Mouse (Mus musculus): ENCODE measurements at regions not wholly inside any gene's neighbourhood (a gene's known extent, or its start where the extent isn't known, plus 50 kb on each side); places are given as distances from the start of the nearest gene placed in this dataset.
A peak's percentile ranks its signal among the peaks of the same experiment; 100 is the strongest.

- H3K9ac ChIP-seq: no peak overlapping the region
- H3K36me3 ChIP-seq: no peaks in the 10 kb centered on the region
- WGBS: 76% methylated on average over 7 of the region's 7 CpGs
- 0 out of 2 replicates have a peak, but pooled peaks cover 10% of the 10 kb centered on the region for H3K4me1 ChIP-seq
- H3K27me3 ChIP-seq: no peaks in the 10 kb centered on the region
- no peak overlapping the region for H3K4me3 ChIP-seq
- no peak for ATAC-seq (ENCODE audit: insufficient number of reproducible peaks, low FRiP score, low TSS enrichment, low read depth)
- H3K9me3 ChIP-seq: no peaks in the 10 kb centered on the region
- no peak overlapping the region for H3K4me2 ChIP-seq
- H3K27ac ChIP-seq: no peak overlapping the region
Measured at GRCm38 (mm10) chr13:107698345-107698744, 345.9 kb upstream of the Smim15 start.

DNA sequence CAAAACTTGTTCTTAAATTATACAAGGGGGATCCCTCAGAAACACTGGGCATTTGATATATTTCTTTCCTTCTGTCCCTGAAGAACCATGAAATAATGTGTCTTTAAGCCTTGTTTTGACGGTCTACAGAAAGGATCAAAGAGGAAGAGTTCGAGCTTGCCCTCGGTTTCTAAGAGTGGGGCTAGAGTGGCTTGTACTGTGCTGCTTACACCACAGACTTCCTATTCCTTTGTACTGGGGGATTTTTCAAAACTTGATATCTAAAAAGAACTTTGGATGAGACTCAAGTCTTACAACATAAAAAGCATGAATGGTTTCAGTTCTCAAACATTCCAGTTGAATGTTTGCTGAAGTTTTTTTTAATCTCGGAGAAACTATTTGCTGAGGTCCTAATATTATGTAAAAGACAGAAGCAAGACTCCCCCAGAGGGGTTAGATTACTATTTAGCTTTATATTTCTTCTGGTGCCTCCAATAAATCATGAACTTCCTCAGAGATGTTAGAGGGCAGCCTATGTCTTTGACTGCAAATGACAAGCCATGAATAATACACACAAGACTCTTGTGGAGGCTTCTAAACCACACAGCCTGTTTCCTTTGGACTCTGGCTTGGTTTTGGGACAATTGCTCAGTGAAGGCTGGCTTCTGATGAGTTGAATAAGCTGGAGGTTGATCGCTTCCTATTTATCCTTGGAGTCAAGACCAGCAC is 352.0 kb upstream of the Smim15 start:
- no peak overlapping the region for H3K27ac ChIP-seq
- H3K9ac ChIP-seq: no peak overlapping the region
- no peaks in the 10 kb centered on the region for H3K4me1 ChIP-seq
- H3K4me2 ChIP-seq: no peak overlapping the region
- ATAC-seq (ENCODE audit: insufficient number of reproducible peaks, low FRiP score, low TSS enrichment, low read depth): no peak
- no peak overlapping the region for H3K4me3 ChIP-seq
- H3K9me3 ChIP-seq: no peaks in the 10 kb centered on the region
- no peaks in the 10 kb centered on the region for H3K36me3 ChIP-seq
- 71% methylated on average over 5 of the region's 5 CpGs for WGBS
- H3K27me3 ChIP-seq: no peaks in the 10 kb centered on the region

DNA sequence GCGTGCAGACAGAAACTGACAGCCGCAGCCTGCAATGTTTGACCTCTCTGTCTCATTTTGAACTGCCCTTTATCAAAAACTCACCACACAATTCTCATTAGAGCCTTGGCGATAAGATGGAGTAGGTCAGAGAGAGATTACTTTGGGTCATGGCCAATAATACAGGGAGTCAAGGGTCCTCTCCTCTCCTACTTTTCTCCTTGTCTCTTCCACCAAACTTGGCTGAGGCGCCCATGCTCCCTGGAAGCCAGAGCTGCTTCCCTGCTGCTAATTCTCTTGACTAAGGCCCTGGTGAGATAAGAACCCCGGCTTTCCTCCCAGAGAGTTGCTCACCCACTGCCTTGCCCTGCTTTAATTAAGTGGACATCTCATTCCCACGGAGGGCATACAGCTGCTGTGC is 355.3 kb upstream of the Smim15 start:
- ATAC-seq (ENCODE audit: insufficient number of reproducible peaks, low FRiP score, low TSS enrichment, low read depth): no peak
- no peak overlapping the region for H3K4me3 ChIP-seq
- no peaks in the 10 kb centered on the region for H3K9me3 ChIP-seq
- no peaks in the 10 kb centered on the region for H3K36me3 ChIP-seq
- 66% methylated on average over 6 of the region's 6 CpGs for WGBS
- H3K27ac ChIP-seq: no peak overlapping the region
- no peaks in the 10 kb centered on the region for H3K27me3 ChIP-seq
- H3K4me1 ChIP-seq: no peaks in the 10 kb centered on the region
- H3K9ac ChIP-seq: no peak overlapping the region
- no peak overlapping the region for H3K4me2 ChIP-seq

- no peak overlapping the region for H3K27ac ChIP-seq
- no peak for ATAC-seq (ENCODE audit: insufficient number of reproducible peaks, low FRiP score, low TSS enrichment, low read depth)
- H3K36me3 ChIP-seq: no peaks in the 10 kb centered on the region
- no peak overlapping the region for H3K4me3 ChIP-seq
- no peaks in the 10 kb centered on the region for H3K4me1 ChIP-seq
- no peak overlapping the region for H3K4me2 ChIP-seq
- no peaks in the 10 kb centered on the region for H3K27me3 ChIP-seq
- no peak overlapping the region for H3K9ac ChIP-seq
- H3K9me3 ChIP-seq: no peaks in the 10 kb centered on the region
- 80% methylated on average over 3 of the region's 3 CpGs for WGBS
Measured at GRCm38 (mm10) chr13:107685231-107685630, 359.0 kb upstream of the Smim15 start.

GRCm38 (mm10) chr13:107683909-107684308 is 360.3 kb upstream of the Smim15 start:
- no peaks in the 10 kb centered on the region for H3K9me3 ChIP-seq
- no peaks in the 10 kb centered on the region for H3K36me3 ChIP-seq
- H3K4me2 ChIP-seq: no peak overlapping the region
- H3K27me3 ChIP-seq: no peaks in the 10 kb centered on the region
- H3K9ac ChIP-seq: no peak overlapping the region
- no peak overlapping the region for H3K27ac ChIP-seq
- ATAC-seq (ENCODE audit: insufficient number of reproducible peaks, low FRiP score, low TSS enrichment, low read depth): no peak
- 95% methylated on average over 3 of the region's 3 CpGs for WGBS
- no peaks in the 10 kb centered on the region for H3K4me1 ChIP-seq
- H3K4me3 ChIP-seq: no peak overlapping the region

DNA sequence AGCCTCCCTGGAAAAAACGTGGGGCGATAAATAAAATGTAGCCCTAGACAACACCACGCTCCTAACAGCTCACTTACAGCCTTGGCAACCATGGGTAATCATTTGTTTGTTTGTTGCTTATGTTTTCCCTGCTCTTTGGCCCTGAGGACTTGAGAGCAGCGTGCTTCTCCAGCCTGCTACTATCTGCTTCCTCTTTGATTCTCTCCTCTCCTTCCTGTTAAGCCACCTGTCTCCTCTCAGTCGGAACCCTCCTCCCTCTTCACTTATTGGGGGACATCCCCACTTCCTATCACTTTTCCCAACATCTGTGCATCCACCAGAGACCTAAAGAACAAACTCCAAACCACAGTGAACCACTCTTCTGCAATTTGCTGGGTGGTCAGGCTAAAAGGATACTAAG is 362.5 kb upstream of the Smim15 start:
- Histone ChIP-seq H3K36me3 (no peaks in the 10 kb centered on the region), H3K9me3 (no peaks in the 10 kb centered on the region), H3K4me2 (no peak overlapping the region), H3K27me3 (no peaks in the 10 kb centered on the region), H3K4me3 (no peak overlapping the region), H3K4me1 (peaks cover 4% of the 10 kb centered on the region), H3K9ac (no peak overlapping the region), H3K27ac (no peak overlapping the region)
- WGBS: 72% methylated on average over 5 of the region's 5 CpGs
- ATAC-seq (ENCODE audit: insufficient number of reproducible peaks, low FRiP score, low TSS enrichment, low read depth): no peak

GRCm38 (mm10) chr13:107678860-107679259 is 365.4 kb upstream of the Smim15 start:
- Histone ChIP-seq H3K9ac (no peak overlapping the region), H3K9me3 (no peaks in the 10 kb centered on the region), H3K36me3 (no peaks in the 10 kb centered on the region), H3K27ac (no peak overlapping the region), H3K4me1 (peaks cover 17% of the 10 kb centered on the region), H3K27me3 (no peaks in the 10 kb centered on the region), H3K4me3 (no peak overlapping the region), H3K4me2 (no peak overlapping the region)
- ATAC-seq (ENCODE audit: insufficient number of reproducible peaks, low FRiP score, low TSS enrichment, low read depth): no peak

DNA sequence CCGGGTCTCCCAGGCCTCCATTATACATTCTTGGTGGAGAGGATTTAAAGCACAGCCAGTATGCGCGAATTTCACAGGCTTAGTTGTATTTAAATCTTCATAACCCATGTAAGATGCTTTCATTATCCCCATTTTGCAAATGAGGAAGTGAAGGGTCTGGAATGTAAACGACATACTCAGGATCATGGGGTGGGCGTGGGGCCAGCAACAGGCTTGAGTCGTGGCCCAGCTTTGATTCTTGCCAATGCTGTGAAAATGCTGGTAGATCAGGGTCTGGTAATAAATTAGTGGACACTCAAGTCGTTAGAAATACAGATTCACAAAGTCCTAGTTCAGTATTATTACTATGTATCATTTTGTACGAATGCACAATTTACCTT is 367.2 kb upstream of the Smim15 start:
- Histone ChIP-seq H3K4me2 (0 out of 2 replicates have a peak overlapping the region, but pooled peaks have one; percentile 5), H3K9me3 (no peaks in the 10 kb centered on the region), H3K4me1 (peaks cover 17% of the 10 kb centered on the region), H3K27ac (peak overlapping the region; percentile 43), H3K36me3 (no peaks in the 10 kb centered on the region), H3K4me3 (no peak overlapping the region), H3K9ac (no peak overlapping the region), H3K27me3 (peaks cover 4% of the 10 kb centered on the region; the same call in 1 of the 2 replicates)
- ATAC-seq (ENCODE audit: insufficient number of reproducible peaks, low FRiP score, low TSS enrichment, low read depth): no peak
- WGBS: 44% methylated on average over 8 of the region's 8 CpGs

- 19% methylated on average over 9 of the region's 9 CpGs for WGBS
- Histone ChIP-seq H3K36me3 (no peaks in the 10 kb centered on the region), H3K27ac (peak overlapping the region; percentile 43), H3K4me3 (no peak overlapping the region), H3K9me3 (no peaks in the 10 kb centered on the region), H3K27me3 (peaks cover 4% of the 10 kb centered on the region; the same call in 1 of the 2 replicates), H3K4me2 (peak overlapping the region; percentile 5; the same call in 1 of the 2 replicates), H3K4me1 (peaks cover 17% of the 10 kb centered on the region), H3K9ac (no peak overlapping the region)
- peak; percentile 66; the same call in 1 of the 2 replicates for ATAC-seq (ENCODE audit: insufficient number of reproducible peaks, low FRiP score, low TSS enrichment, low read depth)
Measured at GRCm38 (mm10) chr13:107676310-107677090, 367.7 kb upstream of the Smim15 start.

GRCm38 (mm10) chr13:107672166-107672565 is 372.1 kb upstream of the Smim15 start:
- H3K27me3 ChIP-seq: peaks cover 26% of the 10 kb centered on the region
- H3K4me1 ChIP-seq: peaks cover 17% of the 10 kb centered on the region
- no peak overlapping the region for H3K27ac ChIP-seq
- H3K9me3 ChIP-seq: no peaks in the 10 kb centered on the region
- 76% methylated on average over 5 of the region's 5 CpGs for WGBS
- H3K9ac ChIP-seq: no peak overlapping the region
- no peak overlapping the region for H3K4me2 ChIP-seq
- no peak overlapping the region for H3K4me3 ChIP-seq
- ATAC-seq (ENCODE audit: insufficient number of reproducible peaks, low FRiP score, low TSS enrichment, low read depth): no peak
- no peaks in the 10 kb centered on the region for H3K36me3 ChIP-seq

DNA sequence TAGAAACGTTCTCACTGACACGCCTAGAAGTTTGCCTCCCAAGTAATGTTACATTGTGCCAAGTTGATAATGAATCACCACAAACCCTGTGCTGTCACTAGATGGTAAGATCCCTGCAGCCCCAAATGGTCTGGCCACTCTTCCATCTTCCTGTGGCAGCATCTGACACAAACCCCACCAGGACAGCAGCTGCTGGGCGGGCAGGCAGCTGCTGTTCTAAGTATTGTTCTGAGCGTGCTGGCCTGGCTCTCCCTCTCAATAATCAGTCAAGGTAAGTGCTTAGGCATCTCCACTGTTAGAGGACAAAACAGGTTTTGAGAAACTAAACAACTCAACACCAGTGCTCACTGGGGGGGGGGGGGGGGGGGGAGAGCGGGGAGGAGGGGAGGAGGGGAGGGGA is 375.7 kb upstream of the Smim15 start:
- Histone ChIP-seq H3K27ac (no peak overlapping the region), H3K36me3 (no peaks in the 10 kb centered on the region), H3K27me3 (peaks cover 37% of the 10 kb centered on the region), H3K4me1 (peaks cover 18% of the 10 kb centered on the region), H3K4me3 (no peak overlapping the region), H3K9ac (no peak overlapping the region), H3K9me3 (no peaks in the 10 kb centered on the region), H3K4me2 (no peak overlapping the region)
- WGBS: 59% methylated on average over 4 of the region's 5 CpGs
- ATAC-seq (ENCODE audit: insufficient number of reproducible peaks, low FRiP score, low TSS enrichment, low read depth): no peak

GRCm38 (mm10) chr13:107665775-107666174 is 378.5 kb upstream of the Smim15 start:
- 27% methylated on average over 6 of the region's 6 CpGs for WGBS
- no peaks in the 10 kb centered on the region for H3K9me3 ChIP-seq
- H3K4me1 ChIP-seq: peaks cover 18% of the 10 kb centered on the region
- no peak overlapping the region for H3K4me3 ChIP-seq
- no peaks in the 10 kb centered on the region for H3K36me3 ChIP-seq
- no peak overlapping the region for H3K27ac ChIP-seq
- no peak overlapping the region for H3K4me2 ChIP-seq
- ATAC-seq (ENCODE audit: insufficient number of reproducible peaks, low FRiP score, low TSS enrichment, low read depth): no peak
- H3K27me3 ChIP-seq: peaks cover 42% of the 10 kb centered on the region
- no peak overlapping the region for H3K9ac ChIP-seq

All from limb, embryonic 15.5 days (tissue).